Mouse (Mus musculus) heart, postnatal 25 days (tissue): ENCODE data around the gene Arhgap8. TPM values are rescaled to one million over a fixed set of nuclear protein-coding genes. Genes with fewer than 3 reads are reported as not detected.

Experiments used
- DNase-seq: peaks from one replicate; pipeline ENCODE4 v3.0.0; 2022; ENCODE audit warnings: low spot score
- intact Hi-C: fragments of 180-260 bp; cut with DNase I; formaldehyde crosslinking; loops from one replicate; pipeline ENCODE4 v1.15.1; 2025
- total RNA-seq, 2 experiments: library from RNA; stranded (reverse); gene quantifications; 2 replicates each; pipeline ENCODE4 v1.2.3; 2021

Gene Arhgap8
- total RNA-seq = 1 to 10 TPM in 1 of 2 experiments, under 1 TPM in 1; 0.55 to 1.1 TPM

GRCm38 (mm10) chr15:84719791-84720190 lies at the start of gene Arhgap8:
Arhgap8 (plus strand) TSS chr15:84720052.
- DNase-seq = peak; percentile 28
- intact Hi-C loops = no loop called here

DNA sequence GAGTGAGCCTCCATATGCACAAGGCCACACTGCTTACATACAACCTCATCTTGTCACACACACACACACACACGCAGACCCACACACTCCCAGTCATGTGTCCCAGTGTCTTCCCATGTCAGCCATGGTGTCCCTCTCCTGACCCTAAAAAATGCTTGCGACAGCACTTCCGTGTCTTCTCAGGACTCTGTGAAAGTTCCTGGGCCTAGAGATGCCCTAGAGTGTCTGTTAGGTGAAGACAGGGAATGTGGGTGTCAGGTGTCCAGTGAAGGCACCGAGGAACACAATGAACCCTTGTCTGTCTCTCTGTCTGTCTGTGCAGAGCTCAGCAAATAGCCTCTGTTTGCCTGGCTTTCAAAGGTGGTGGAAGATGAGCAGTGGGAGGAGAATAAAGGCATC lies 49.2 kb upstream of the Arhgap8 start:
- no peak for DNase-seq
- intact Hi-C loops = loop anchor here (1.0 to 10.0 kb wide), 2 partner anchors 31 to 224 kb away; no protein-coding TSS in a partner anchor

GRCm38 (mm10) chr15:84671401-84672307 lies 48.2 kb upstream of the Arhgap8 start:
- intact Hi-C loops = loop anchor here (1.0 to 10.0 kb wide), 2 partner anchors 30 to 223 kb away; no protein-coding TSS in a partner anchor
- DNase-seq = no peak

- intact Hi-C loops = loop anchor here (10.0 kb wide), 1 partner anchor 223 kb away; no protein-coding TSS in a partner anchor
- DNase-seq = no peak
These were observed 47.6 kb upstream of the Arhgap8 start for GRCm38 (mm10) chr15:84672308-84672615.

DNA sequence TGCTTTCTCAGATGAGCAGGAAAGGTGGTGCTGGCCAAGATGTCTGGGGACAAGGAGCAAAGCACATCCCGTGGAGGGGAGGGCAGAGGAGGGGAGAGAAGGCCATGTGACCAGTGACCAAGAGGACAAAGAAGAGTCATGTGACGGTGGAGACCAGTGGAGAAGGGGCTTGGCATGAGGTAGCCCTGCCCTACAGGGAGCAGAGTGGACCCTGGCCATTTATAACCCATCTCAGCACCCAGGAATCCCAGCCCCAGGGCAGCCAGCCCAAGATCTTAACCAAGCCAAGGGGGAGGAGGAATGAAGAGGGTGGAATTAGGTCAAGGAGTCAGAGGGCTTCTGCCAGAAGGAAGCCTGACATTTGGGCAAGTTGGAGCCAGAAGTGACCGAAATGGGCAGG lies 47.2 kb upstream of the Arhgap8 start:
- intact Hi-C loops = loop anchor here (10.0 kb wide), 1 partner anchor 222 kb away; no protein-coding TSS in a partner anchor

GRCm38 (mm10) chr15:84674329-84675067 lies 45.4 kb upstream of the Arhgap8 start:
- DNase-seq = no peak
- intact Hi-C loops = loop anchor here (1.0 to 10.0 kb wide), 3 partner anchors 26 to 220 kb away; no protein-coding TSS in a partner anchor

More for the DNA sequence above, 47.2 kb upstream of the Arhgap8 start:
- DNase-seq = no peak

GRCm38 (mm10) chr15:84675317-84675716 lies 44.5 kb upstream of the Arhgap8 start:
- DNase-seq = no peak
- intact Hi-C loops = loop anchor here (1.0 to 10.0 kb wide), 3 partner anchors 25 to 219 kb away; no protein-coding TSS in a partner anchor

DNA sequence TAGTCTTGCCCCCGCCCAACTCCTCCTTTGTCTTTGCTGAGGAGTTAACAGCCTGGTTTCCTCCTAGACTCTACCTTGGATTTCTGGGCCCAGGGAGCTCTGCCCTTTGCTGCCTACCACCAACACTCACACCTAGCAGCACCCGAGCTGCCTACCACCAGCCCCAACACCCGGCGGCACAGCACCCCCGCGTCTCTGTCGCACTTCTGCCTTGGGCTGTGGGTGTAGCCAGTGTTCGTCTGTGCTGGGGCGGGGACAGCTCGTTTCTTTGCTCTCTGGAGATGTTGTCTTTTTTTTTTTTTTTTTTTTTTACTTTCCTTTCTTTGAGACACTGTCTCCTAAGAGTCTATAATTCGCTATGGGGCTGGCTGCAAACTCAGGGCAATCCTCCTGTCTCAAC lies 41.9 kb upstream of the Arhgap8 start:
- intact Hi-C loops = loop anchor here (5.0 to 10.0 kb wide), 2 partner anchors 79 to 217 kb away; no protein-coding TSS in a partner anchor
- DNase-seq = no peak

DNA sequence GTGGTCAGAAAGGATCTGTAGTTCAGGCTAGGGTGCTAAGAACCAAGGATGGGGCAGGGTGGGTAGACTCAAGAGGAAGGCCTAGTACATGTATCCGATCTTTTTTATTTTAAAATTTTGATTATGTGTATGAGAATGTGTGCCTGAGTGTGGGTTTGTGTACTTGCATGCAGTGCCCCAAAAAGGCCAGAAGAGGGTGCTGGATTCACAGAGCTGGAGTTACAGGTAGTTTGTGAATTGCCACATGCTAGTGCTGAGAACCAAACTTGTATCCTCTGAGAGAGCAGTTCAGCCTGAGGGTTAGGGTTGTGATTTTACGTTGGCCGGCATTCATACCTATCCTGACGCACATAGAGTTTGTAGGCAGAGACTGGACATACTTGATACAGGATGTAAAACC lies 40.8 kb upstream of the Arhgap8 start:
- no peak for DNase-seq
- intact Hi-C loops = loop anchor here (5.0 to 10.0 kb wide), 2 partner anchors 78 to 216 kb away; no protein-coding TSS in a partner anchor

DNA sequence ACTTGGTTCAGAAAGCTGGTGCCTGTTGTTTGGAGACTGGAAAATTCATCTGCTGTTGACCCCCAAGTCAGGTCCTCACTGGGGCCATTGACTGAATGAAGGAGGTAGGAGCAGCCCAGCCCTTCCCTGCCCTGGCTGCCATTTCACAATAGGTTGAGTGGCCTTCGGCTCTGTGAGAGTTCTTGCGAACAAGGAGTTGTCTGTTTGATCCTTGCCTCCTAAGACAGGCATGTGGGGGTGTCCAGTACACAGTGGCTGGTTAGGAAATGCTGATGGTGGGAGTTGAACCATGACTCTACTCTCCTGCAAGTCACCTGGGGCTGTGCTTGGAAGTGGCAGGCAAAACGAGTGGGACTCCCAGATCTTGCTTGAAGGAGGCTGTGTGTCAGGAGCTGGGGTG lies 40.1 kb upstream of the Arhgap8 start:
- intact Hi-C loops = loop anchor here (5.0 to 10.0 kb wide), 2 partner anchors 78 to 215 kb away; no protein-coding TSS in a partner anchor
- no peak for DNase-seq

- intact Hi-C loops = no loop called here
- DNase-seq = peak; percentile 82
These were observed 39.1 kb upstream of the Arhgap8 start for GRCm38 (mm10) chr15:84680545-84681454.

- intact Hi-C loops = no loop called here
- DNase-seq = peak; percentile 48
These were observed 38.2 kb upstream of the Arhgap8 start for GRCm38 (mm10) chr15:84681455-84682193.

DNA sequence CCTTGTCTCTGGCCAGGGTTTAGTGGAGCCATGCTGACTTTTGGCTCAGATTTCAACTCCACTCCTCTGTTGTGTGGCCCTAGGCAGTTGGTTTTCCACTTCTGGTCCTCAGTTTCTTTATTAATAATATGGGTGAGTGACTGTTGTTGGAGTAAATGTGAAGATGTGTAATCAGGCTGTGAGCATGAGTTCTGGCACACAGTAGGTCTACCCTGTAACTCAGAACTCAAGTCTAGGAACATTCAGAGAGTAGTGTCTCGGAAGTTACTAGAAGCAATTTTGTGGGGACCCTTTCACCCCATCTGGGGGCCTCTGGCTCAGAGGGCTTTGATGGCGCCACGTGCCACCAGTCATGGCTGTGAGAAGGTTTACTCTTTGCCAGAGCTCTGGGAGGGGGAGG lies 37.6 kb upstream of the Arhgap8 start:
- intact Hi-C loops = no loop called here
- DNase-seq = no peak

- intact Hi-C loops = no loop called here
- no peak for DNase-seq
These were observed 37.0 kb upstream of the Arhgap8 start for GRCm38 (mm10) chr15:84682821-84683220.

DNA sequence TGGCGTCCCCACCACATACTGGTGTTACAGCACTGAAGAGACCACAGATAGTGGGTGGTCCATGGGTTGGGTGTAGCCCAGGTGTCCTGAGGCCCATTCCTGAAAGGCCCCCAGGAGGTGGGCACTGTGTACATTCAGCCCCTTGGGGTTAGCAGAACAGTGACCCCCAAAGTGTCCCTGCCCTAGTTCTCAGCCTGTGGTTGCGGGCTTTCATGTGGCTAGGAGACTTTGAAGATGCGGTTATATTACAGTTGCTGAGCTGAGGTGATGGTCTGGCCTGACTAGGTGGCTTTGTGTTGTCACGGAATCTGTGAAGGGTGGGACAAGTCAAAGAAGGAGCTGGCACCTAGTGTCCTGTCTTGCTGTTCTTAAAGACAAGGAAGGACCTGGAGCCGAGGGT lies 35.3 kb upstream of the Arhgap8 start:
- intact Hi-C loops = no loop called here
- no peak for DNase-seq

DNA sequence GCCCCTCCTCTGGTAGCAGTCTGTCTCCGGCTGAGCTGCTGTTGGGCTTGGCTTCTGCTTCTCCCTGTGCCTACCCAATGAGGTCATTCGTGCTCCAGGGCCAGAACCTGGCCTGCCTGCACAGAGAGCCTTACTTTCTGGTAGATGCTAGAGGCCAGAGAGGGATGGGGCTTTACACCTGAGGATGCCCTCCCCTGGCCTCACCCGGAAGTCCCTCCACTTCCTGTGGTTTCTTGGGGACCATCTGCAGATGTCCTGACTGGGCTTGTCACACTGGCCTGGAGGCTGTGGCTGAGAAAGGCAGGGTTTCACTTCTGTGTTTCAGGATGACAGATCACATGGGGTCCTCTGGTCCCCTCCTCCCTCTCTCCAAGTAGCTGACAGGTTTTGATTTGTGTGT lies 34.4 kb upstream of the Arhgap8 start:
- no peak for DNase-seq
- intact Hi-C loops = no loop called here

DNA sequence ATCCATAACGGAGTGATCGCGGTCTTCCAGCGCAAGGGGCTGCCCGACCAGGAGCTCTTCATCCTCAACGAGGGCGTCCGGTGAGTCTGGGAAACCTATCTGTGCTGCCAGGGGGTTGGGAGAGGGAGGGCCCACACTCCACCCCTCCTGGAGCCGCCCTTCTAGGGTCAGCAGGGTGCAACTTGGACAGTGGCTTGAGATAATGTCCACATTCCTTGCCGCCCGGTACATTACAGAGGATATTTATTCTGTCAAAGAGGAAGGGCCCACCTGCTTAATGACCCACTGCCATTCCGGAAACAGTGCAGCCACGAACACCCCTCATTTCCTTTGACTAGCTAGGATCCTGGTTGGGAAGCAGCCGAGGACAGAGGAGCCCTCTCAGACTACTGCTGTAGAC lies 31.9 kb upstream of the Arhgap8 start:
- no peak for DNase-seq
- intact Hi-C loops = no loop called here

DNA sequence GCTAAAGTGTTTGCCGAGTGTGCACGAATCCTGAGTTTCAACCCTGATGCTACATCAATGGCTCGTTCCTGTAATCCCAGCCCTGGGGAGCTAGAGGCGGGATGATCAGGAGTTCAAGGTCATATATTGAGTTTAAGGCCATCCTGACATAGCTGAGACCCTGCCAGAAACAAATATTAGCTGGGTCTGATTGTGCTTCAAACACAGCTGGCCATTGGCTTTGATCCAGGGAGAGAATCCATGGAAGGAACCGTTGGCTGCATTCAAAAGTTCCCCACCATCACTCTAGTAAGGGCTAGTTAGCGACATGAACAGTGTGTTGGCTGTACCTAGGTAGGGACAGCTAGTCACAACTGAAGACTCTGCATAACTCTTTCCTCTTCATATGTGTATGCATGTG lies 30.5 kb upstream of the Arhgap8 start:
- intact Hi-C loops = no loop called here
- no peak for DNase-seq

DNA sequence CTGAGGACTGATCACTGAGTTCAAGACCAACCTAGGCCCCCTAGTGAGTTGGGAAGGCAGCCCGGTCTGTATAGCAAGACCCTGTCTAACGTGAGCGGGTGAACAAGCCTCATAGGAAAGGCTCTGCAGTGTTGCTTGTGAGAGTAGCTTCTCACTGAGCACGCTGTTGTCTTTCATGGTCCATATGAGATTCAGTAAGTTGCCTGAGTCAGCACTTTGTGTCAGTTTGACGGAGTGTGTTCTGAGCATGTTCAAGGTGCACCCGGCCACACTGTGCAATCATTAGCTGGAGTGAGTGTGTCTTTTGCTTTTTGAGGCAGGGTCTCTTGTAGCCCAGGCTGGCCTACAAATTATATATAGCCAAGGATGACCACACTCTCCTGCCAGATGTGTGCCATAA lies 28.3 kb upstream of the Arhgap8 start:
- DNase-seq = no peak
- intact Hi-C loops = no loop called here
